Mouse (Mus musculus) megakaryocyte, embryonic 14.5 days (primary cell): ENCODE results near the gene Hoxc8.

Source experiments
- FLI1 ChIP-seq: IDR thresholded peaks from 2 replicates; pipeline ENCODE4 v1.6.1; 2012; ENCODE audit warnings: low read length, inconsistent platforms, mixed read lengths
- GATA1 ChIP-seq: IDR thresholded peaks from 3 replicates; pipeline ENCODE4 v1.6.1; 2012; ENCODE audit warnings: mixed read lengths, low read length, inconsistent platforms, borderline replicate concordance

GRCm38 (mm10) chr15:102953561-102953960 lies 36.8 kb upstream of the Hoxc8 start:
- no peak for TF ChIP-seq GATA1
- no peak for TF ChIP-seq FLI1
